Mouse (Mus musculus) heart, embryonic 16.5 days (tissue): ENCODE measurements at regions not wholly inside any gene's neighbourhood (a gene's known extent, or its start where the extent isn't known, plus 50 kb on each side); places are given as distances from the start of the nearest gene placed in this dataset.

Experiments
- ATAC-seq: fragments of 200-750 bp; cut with Nextera tagmentation; replicated peaks from 2 replicates; pipeline ENCODE4 v1.8.0; 2017; ENCODE audit warnings: moderate number of reproducible peaks; ENCODE audit not compliant: insufficient read depth, low FRiP score; ENCODE audit errors: extremely low read depth
- H3K27ac ChIP-seq: fragments of 300-500 bp; sonication (generic); 2 replicates; pipeline ENCODE4 v1.5.1; 2014; ENCODE audit warnings: mild to moderate bottlenecking, low read length, control low read depth, moderate library complexity
- H3K27me3 ChIP-seq: fragments of 300-500 bp; sonication (generic); 2 replicates; pipeline ENCODE4 v1.6.1; 2014; ENCODE audit warnings: low read length, mixed read lengths; ENCODE audit not compliant: control insufficient read depth, insufficient read depth
- H3K36me3 ChIP-seq: fragments of 300-500 bp; sonication (generic); 2 replicates; pipeline ENCODE4 v1.6.1; 2014; ENCODE audit not compliant: control insufficient read depth, insufficient read depth
- H3K4me1 ChIP-seq: fragments of 300-500 bp; sonication (generic); 2 replicates; pipeline ENCODE4 v1.6.1; 2014; ENCODE audit warnings: low read length, mixed read lengths; ENCODE audit not compliant: control insufficient read depth, insufficient read depth
- H3K4me2 ChIP-seq: fragments of 300-500 bp; sonication (generic); 2 replicates; pipeline ENCODE4 v1.6.1; 2014; ENCODE audit warnings: low read depth, mild to moderate bottlenecking, control low read depth, low read length
- H3K4me3 ChIP-seq: fragments of 300-500 bp; sonication (generic); 2 replicates; pipeline ENCODE4 v1.5.1; 2014; ENCODE audit warnings: mild to moderate bottlenecking, control low read depth, low read length
- H3K9ac ChIP-seq: fragments of 300-500 bp; sonication (generic); 2 replicates; pipeline ENCODE4 v1.6.1; 2014; ENCODE audit warnings: low read length, control low read depth
- H3K9me3 ChIP-seq: fragments of 300-500 bp; sonication (generic); replicated peaks from 2 replicates; pipeline ENCODE4 v1.6.1; 2016; ENCODE audit warnings: low read length; ENCODE audit not compliant: control insufficient read depth
- WGBS: fragments of 180-500 bp; shearing (Covaris S2); extraction: QIAGEN DNeasy Blood & Tissue Kit; methylation state at CpG from one replicate; pipeline ENCODE4 v1.1.7; 2014; 5-methylcytosine and 5-hydroxymethylcytosine counted together

DNA sequence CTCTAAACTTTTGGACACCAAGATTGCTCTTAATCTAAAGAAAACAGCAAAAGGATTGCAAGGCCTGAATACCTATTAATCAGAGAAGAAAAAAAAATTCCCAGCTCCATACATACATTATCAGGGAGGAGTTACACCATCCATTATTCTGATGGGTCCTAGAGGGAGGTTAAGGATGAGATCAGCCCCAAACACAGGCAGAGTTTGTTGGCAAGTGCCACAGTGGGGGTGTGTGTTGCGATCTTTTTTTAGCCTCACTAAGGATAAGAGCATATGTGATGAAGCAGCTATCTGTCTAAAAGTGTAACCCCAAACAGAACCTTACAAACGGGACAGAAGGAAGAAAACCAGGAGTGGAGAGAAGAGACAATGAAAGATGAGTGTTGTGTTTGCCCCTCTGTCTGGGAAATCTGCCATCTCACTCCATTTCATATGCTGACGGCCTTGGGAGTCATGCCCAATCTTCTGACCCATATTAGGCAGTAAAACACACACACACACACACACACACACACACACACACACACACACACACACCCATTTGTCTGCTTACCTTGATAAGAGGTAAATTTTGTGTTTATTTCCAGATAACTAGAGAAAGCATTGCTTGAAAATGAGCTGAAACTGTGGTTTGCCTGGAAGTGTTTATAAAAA, 61.4 kb upstream of the Adamts9 start:
- H3K9me3 ChIP-seq: no peaks in the 10 kb centered on the region
- H3K9ac ChIP-seq: no peak overlapping the region
- peak overlapping the region; percentile 76 for H3K27ac ChIP-seq
- no peaks in the 10 kb centered on the region for H3K36me3 ChIP-seq
- H3K4me2 ChIP-seq: peak overlapping the region; percentile 38; the same call in 1 of the 2 replicates
- H3K4me1 ChIP-seq: peaks cover 21% of the 10 kb centered on the region
- peak; percentile 87 for ATAC-seq
- H3K4me3 ChIP-seq: no peak overlapping the region
- no peaks in the 10 kb centered on the region for H3K27me3 ChIP-seq
- 16% methylated on average over 3 of the region's 3 CpGs for WGBS

- Histone ChIP-seq H3K9ac (no peak overlapping the region), H3K4me3 (no peak overlapping the region), H3K36me3 (no peaks in the 10 kb centered on the region), H3K27me3 (no peaks in the 10 kb centered on the region), H3K4me1 (peaks cover 21% of the 10 kb centered on the region), H3K9me3 (no peaks in the 10 kb centered on the region), H3K27ac (peak overlapping the region; percentile 39; the same call in 1 of the 2 replicates), H3K4me2 (no peak overlapping the region)
- 88% methylated on average over 5 of the region's 5 CpGs for WGBS
- ATAC-seq: no peak
These were observed 60.5 kb upstream of the Adamts9 start for GRCm38 (mm10) chr6:93003812-93004211.

DNA sequence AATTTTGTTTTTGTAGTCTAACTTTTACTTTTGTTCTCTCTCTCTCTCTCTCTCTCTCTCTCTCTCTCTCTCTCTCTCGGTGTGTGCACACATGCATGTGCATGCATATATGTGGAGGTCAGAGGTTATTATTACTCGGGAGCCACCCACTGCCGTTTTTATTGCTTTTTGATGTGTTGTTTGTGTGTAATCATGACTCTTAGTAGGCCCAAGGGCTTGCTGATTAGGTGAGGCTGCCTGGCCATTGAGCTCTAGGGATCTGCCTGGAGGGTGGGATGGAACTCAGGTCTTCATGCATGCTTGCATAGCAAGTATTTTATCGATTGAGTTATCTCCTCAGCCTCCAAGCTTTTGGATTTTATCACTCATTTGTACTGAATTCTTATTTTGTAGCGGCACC, 50.4 kb upstream of the Adamts9 start:
- Histone ChIP-seq H3K4me3 (no peak overlapping the region), H3K9me3 (no peaks in the 10 kb centered on the region), H3K4me1 (peaks cover 11% of the 10 kb centered on the region), H3K4me2 (no peak overlapping the region), H3K27me3 (no peaks in the 10 kb centered on the region), H3K9ac (no peak overlapping the region), H3K36me3 (no peaks in the 10 kb centered on the region), H3K27ac (no peak overlapping the region)
- 87% methylated on average over 5 of the region's 5 CpGs for WGBS
- no peak for ATAC-seq
